Mouse (Mus musculus) urinary bladder, adult 18-20 months (tissue): ENCODE results near the gene Entpd5.

Experiments used
- DNase-seq, 2 experiments: peaks; one replicate each; pipeline ENCODE4 v3.0.0; 2022; ENCODE audit warnings: low spot score in 2 of 2, mixed read lengths in 2 of 2

The Entpd5 gene

GRCm38 (mm10) chr12:84336963-84337625, 71.7 kb downstream of the Entpd5 start:
- DNase-seq = no peak

- no peak for DNase-seq
Observed at GRCm38 (mm10) chr12:84327111-84327512, 81.7 kb downstream of the Entpd5 start.
